Mouse (Mus musculus) heart, embryonic 13.5 days (tissue): Measurements from ENCODE around the gene Nfatc2. TPM values are rescaled to one million over a fixed set of nuclear protein-coding genes. Genes with fewer than 3 reads are reported as not detected.

Source experiments
- ATAC-seq: fragments of 200-750 bp; cut with Nextera tagmentation; 2 replicates; pipeline ENCODE4 v1.8.0; 2017; ENCODE audit warnings: moderate TSS enrichment; ENCODE audit not compliant: insufficient number of reproducible peaks, low FRiP score, low TSS enrichment; ENCODE audit errors: extremely low read depth
- H3K27ac ChIP-seq: fragments of 300-500 bp; sonication (generic); replicated peaks from 2 replicates; pipeline ENCODE4 v1.5.1; 2015; ENCODE audit warnings: moderate library complexity, mild to moderate bottlenecking, inconsistent platforms
- H3K27me3 ChIP-seq: fragments of 300-500 bp; sonication (generic); replicated peaks from 2 replicates; pipeline ENCODE4 v1.6.1; 2015; ENCODE audit warnings: mild to moderate bottlenecking, inconsistent platforms
- H3K36me3 ChIP-seq: fragments of 300-500 bp; sonication (generic); 2 replicates; pipeline ENCODE4 v1.6.1; 2015; ENCODE audit warnings: mild to moderate bottlenecking, inconsistent platforms
- H3K4me1 ChIP-seq: fragments of 300-500 bp; sonication (generic); 2 replicates; pipeline ENCODE4 v1.6.1; 2015; ENCODE audit warnings: inconsistent platforms
- H3K4me2 ChIP-seq: fragments of 300-500 bp; sonication (generic); 2 replicates; pipeline ENCODE4 v1.6.1; 2015; ENCODE audit warnings: inconsistent platforms, mild to moderate bottlenecking, moderate library complexity
- H3K4me3 ChIP-seq: fragments of 300-500 bp; sonication (generic); 2 replicates; pipeline ENCODE4 v1.5.1; 2015; ENCODE audit warnings: moderate library complexity, mild to moderate bottlenecking, inconsistent platforms
- H3K9ac ChIP-seq: fragments of 300-500 bp; sonication (generic); 2 replicates; pipeline ENCODE4 v1.6.1; 2015; ENCODE audit warnings: inconsistent platforms, mild to moderate bottlenecking, moderate library complexity
- H3K9me3 ChIP-seq: fragments of 300-500 bp; sonication (generic); 2 replicates; pipeline ENCODE4 v1.6.1; 2016; ENCODE audit warnings: inconsistent platforms
- WGBS: fragments of 180-500 bp; shearing (Covaris S2); methylation state at CpG from one replicate; pipeline ENCODE4 v1.1.7; 2015; ENCODE audit warnings: mixed read lengths; 5-methylcytosine and 5-hydroxymethylcytosine counted together
- polyA plus RNA-seq: library from polyadenylated mRNA; unstranded; fragments of >200 nt; fragmentation: Nextera tagmentation; extraction: Ambion mirVana; gene quantifications from 2 replicates; pipeline ENCODE4 v1.2.1, GENCODE M21; 2015

Nfatc2 gene
- polyA plus RNA-seq, 1 experiment from 2014 or later: 10.1 TPM

- no peak for ATAC-seq
- no peak overlapping the region for H3K4me2 ChIP-seq
- H3K27me3 ChIP-seq: peaks cover 42% of the 10 kb centered on the region
- no peaks in the 10 kb centered on the region for H3K36me3 ChIP-seq
- H3K4me3 ChIP-seq: no peak overlapping the region
- no peaks in the 10 kb centered on the region for H3K9me3 ChIP-seq
- 41% methylated on average over 9 of the region's 9 CpGs for WGBS
- peaks cover 10% of the 10 kb centered on the region for H3K4me1 ChIP-seq
- H3K9ac ChIP-seq: no peak overlapping the region; the same call in 1 of the 2 replicates
- H3K27ac ChIP-seq: no peak overlapping the region
Measured at GRCm38 (mm10) chr2:168458583-168458982, 142.9 kb downstream of the Nfatc2 start.

- no peak for ATAC-seq
- Histone ChIP-seq H3K27ac (no peak overlapping the region), H3K4me3 (no peak overlapping the region), H3K36me3 (no peaks in the 10 kb centered on the region), H3K4me1 (peaks cover 14% of the 10 kb centered on the region), H3K27me3 (peaks cover 61% of the 10 kb centered on the region), H3K4me2 (no peak overlapping the region), H3K9me3 (no peaks in the 10 kb centered on the region), H3K9ac (no peak overlapping the region)
- 54% methylated on average over 30 of the region's 30 CpGs for WGBS
Measured at GRCm38 (mm10) chr2:168451714-168452708, 149.4 kb downstream of the Nfatc2 start.

- Histone ChIP-seq H3K9ac (no peak overlapping the region), H3K9me3 (no peaks in the 10 kb centered on the region), H3K4me2 (no peak overlapping the region), H3K27ac (no peak overlapping the region), H3K36me3 (no peaks in the 10 kb centered on the region), H3K4me1 (peaks cover 14% of the 10 kb centered on the region), H3K27me3 (peaks cover 63% of the 10 kb centered on the region), H3K4me3 (no peak overlapping the region)
- WGBS: 17% methylated on average over 3 of the region's 3 CpGs
- ATAC-seq: no peak
Measured at GRCm38 (mm10) chr2:168450977-168451376, 150.5 kb downstream of the Nfatc2 start.

GRCm38 (mm10) chr2:168448054-168448453, 153.4 kb downstream of the Nfatc2 start:
- H3K27ac ChIP-seq: no peak overlapping the region
- 40% methylated on average over 5 of the region's 5 CpGs for WGBS
- no peak overlapping the region for H3K9ac ChIP-seq
- peaks cover 14% of the 10 kb centered on the region for H3K4me1 ChIP-seq
- H3K4me2 ChIP-seq: no peak overlapping the region
- no peaks in the 10 kb centered on the region for H3K9me3 ChIP-seq
- peaks cover 75% of the 10 kb centered on the region for H3K27me3 ChIP-seq
- no peak overlapping the region for H3K4me3 ChIP-seq
- H3K36me3 ChIP-seq: no peaks in the 10 kb centered on the region
- ATAC-seq: no peak

GRCm38 (mm10) chr2:168447601-168448000, 153.9 kb downstream of the Nfatc2 start:
- Histone ChIP-seq H3K27ac (no peak overlapping the region), H3K4me1 (peaks cover 14% of the 10 kb centered on the region), H3K9me3 (no peaks in the 10 kb centered on the region), H3K27me3 (peaks cover 71% of the 10 kb centered on the region), H3K9ac (0 out of 2 replicates have a peak overlapping the region, but pooled peaks have one; percentile 6), H3K36me3 (no peaks in the 10 kb centered on the region), H3K4me2 (no peak overlapping the region), H3K4me3 (no peak overlapping the region)
- no peak for ATAC-seq
- WGBS: 25% methylated on average over 4 of the region's 4 CpGs

GRCm38 (mm10) chr2:168445211-168445810, 156.1 kb downstream of the Nfatc2 start:
- Histone ChIP-seq H3K27ac (no peak overlapping the region), H3K9me3 (peaks cover 11% of the 10 kb centered on the region; the same call in 1 of the 2 replicates), H3K4me2 (no peak overlapping the region), H3K4me1 (peaks cover 14% of the 10 kb centered on the region), H3K9ac (no peak overlapping the region), H3K27me3 (peaks cover 51% of the 10 kb centered on the region), H3K36me3 (no peaks in the 10 kb centered on the region), H3K4me3 (no peak overlapping the region)
- WGBS: 28% methylated on average over 10 of the region's 10 CpGs
- no peak for ATAC-seq

GRCm38 (mm10) chr2:168444126-168444525, 157.3 kb downstream of the Nfatc2 start:
- Histone ChIP-seq H3K27ac (no peak overlapping the region), H3K36me3 (no peaks in the 10 kb centered on the region), H3K9me3 (peaks cover 12% of the 10 kb centered on the region; the same call in 1 of the 2 replicates), H3K27me3 (peaks cover 53% of the 10 kb centered on the region), H3K4me1 (peaks cover 14% of the 10 kb centered on the region), H3K4me2 (no peak overlapping the region), H3K4me3 (no peak overlapping the region), H3K9ac (no peak overlapping the region)
- WGBS: 33% methylated on average over 8 of the region's 8 CpGs
- no peak for ATAC-seq

GRCm38 (mm10) chr2:168441494-168441893, 160.0 kb downstream of the Nfatc2 start:
- Histone ChIP-seq H3K27ac (no peak overlapping the region), H3K4me1 (no peaks in the 10 kb centered on the region), H3K36me3 (no peaks in the 10 kb centered on the region), H3K4me3 (no peak overlapping the region), H3K9me3 (peaks cover 12% of the 10 kb centered on the region; the same call in 1 of the 2 replicates), H3K27me3 (peaks cover 58% of the 10 kb centered on the region), H3K4me2 (no peak overlapping the region), H3K9ac (no peak overlapping the region)
- no peak for ATAC-seq
- 82% methylated on average over 12 of the region's 12 CpGs for WGBS

- Histone ChIP-seq H3K27ac (no peak overlapping the region), H3K9ac (no peak overlapping the region), H3K9me3 (peaks cover 12% of the 10 kb centered on the region; the same call in 1 of the 2 replicates), H3K36me3 (no peaks in the 10 kb centered on the region), H3K27me3 (peaks cover 53% of the 10 kb centered on the region), H3K4me3 (no peak overlapping the region), H3K4me1 (no peaks in the 10 kb centered on the region), H3K4me2 (no peak overlapping the region)
- 84% methylated on average over 17 of the region's 17 CpGs for WGBS
- no peak for ATAC-seq
Measured at GRCm38 (mm10) chr2:168440918-168441328, 160.5 kb downstream of the Nfatc2 start.

- 42% methylated on average over 8 of the region's 8 CpGs for WGBS
- Histone ChIP-seq H3K4me2 (no peak overlapping the region), H3K9me3 (peaks cover 12% of the 10 kb centered on the region; the same call in 1 of the 2 replicates), H3K27me3 (peaks cover 35% of the 10 kb centered on the region), H3K36me3 (no peaks in the 10 kb centered on the region), H3K4me1 (no peaks in the 10 kb centered on the region), H3K9ac (no peak overlapping the region), H3K27ac (no peak overlapping the region), H3K4me3 (no peak overlapping the region)
- ATAC-seq: no peak
Measured at GRCm38 (mm10) chr2:168438981-168439452, 162.4 kb downstream of the Nfatc2 start.

- Histone ChIP-seq H3K9me3 (peaks cover 8% of the 10 kb centered on the region; the same call in 1 of the 2 replicates), H3K27me3 (peaks cover 13% of the 10 kb centered on the region), H3K27ac (no peak overlapping the region), H3K4me1 (no peaks in the 10 kb centered on the region), H3K4me3 (no peak overlapping the region), H3K4me2 (no peak overlapping the region), H3K9ac (no peak overlapping the region), H3K36me3 (no peaks in the 10 kb centered on the region)
- 57% methylated on average over 5 of the region's 5 CpGs for WGBS
- no peak for ATAC-seq
Measured at GRCm38 (mm10) chr2:168434187-168434586, 167.3 kb downstream of the Nfatc2 start.
